Comparison of ENCODE assay signal across 9 mouse cellular contexts in the genomic region with DNA sequence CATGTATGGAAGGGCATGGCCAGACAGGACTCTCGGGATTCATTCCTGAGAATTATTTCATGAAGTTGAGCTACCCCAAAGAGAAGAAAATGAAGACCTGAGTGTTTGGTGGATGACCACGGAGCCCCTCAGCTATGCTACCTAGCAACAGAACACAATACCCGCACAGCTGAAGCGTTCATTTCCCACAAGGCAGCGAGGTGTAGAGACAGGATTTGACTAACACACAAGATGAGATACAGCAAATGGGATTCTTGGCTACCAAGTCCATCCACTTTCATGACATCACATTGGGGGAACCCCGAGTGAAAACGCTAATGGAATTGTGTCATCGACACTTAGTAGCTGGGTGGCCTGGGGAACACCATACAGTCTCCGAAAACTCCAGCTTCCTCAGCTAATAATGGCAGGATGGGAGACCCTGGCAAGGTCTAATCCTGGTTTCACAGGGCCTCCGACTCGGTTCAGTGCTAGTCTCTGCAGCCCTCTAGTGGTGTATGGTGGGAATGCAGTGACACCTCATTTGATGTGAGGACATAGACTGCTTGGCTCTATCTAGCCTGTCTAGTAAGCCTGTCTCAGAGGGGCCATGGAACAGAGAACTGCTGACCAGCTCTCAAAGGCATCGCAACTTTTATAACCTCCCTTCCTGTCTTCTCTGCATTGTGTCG. TPM values are rescaled to one million over a fixed set of nuclear protein-coding genes. Genes with fewer than 3 reads are reported as not detected.
A peak's percentile ranks its signal among the peaks of the same experiment; 100 is the strongest.
DNase-seq lines count a peak whose midpoint lies in the region; ATAC-seq and TF ChIP-seq lines count a peak whose summit lies in the region.
"Had no signal": no experiment of that assay in that cellular context is flagged by ENCODE, and none has a peak within 500 bp of the region (broad histone marks: within the 10 kb centered on the region; RNA-seq: fewer than 3 reads in every experiment).

No protein-coding gene starts in this region.

- H3K27me3 ChIP-seq in forebrain, postnatal 0 days (ENCODE audit: insufficient read depth, low read length) = no peaks in the 10 kb centered on the region
- H3K27me3 ChIP-seq in hindbrain, embryonic 10.5 days (ENCODE audit: insufficient read depth, poor library complexity, severe bottlenecking) = 0 out of 2 replicates have a peak, but pooled peaks cover 3% of the 10 kb centered on the region
- no peaks in the 10 kb centered on the region for H3K27me3 ChIP-seq in lung, embryonic 15.5 days
- no peaks in the 10 kb centered on the region for H3K27me3 ChIP-seq in thymus, adult 2 months (ENCODE audit: control insufficient read depth, insufficient read depth, low read length)

- no peaks in the 10 kb centered on the region for H3K4me1 ChIP-seq in forebrain, postnatal 0 days (ENCODE audit: insufficient read depth)
- peaks cover 33% of the 10 kb centered on the region for H3K4me1 ChIP-seq in hindbrain, embryonic 10.5 days (replicated peaks)
- H3K4me1 ChIP-seq in lung, embryonic 15.5 days = peaks cover 9% of the 10 kb centered on the region
- H3K4me1 ChIP-seq in thymus, adult 2 months (replicated peaks; ENCODE audit: control insufficient read depth, insufficient read depth, low read length) = no peaks in the 10 kb centered on the region

- DNase-seq in MEL-GATA-1-ER (ENCODE audit: extremely low read depth, low read depth) = peak; percentile 91
- DNase-seq in cerebellum, adult 18-20 months = peak; percentile 87 to 91
- DNase-seq in forebrain, postnatal 0 days = peak; percentile 96
- peak; percentile 93 for DNase-seq in hindbrain, embryonic 10.5 days (ENCODE audit: low spot score)
- peak; percentile 77 to 94 for DNase-seq in layer of hippocampus, adult 8-10 months (ENCODE audit: low spot score in 2 of 2)
- peak; percentile 92 for DNase-seq in ovary, postnatal 10 days (ENCODE audit: low spot score)
- DNase-seq in thymus, adult 2 months = peak; percentile 85

- ATAC-seq in forebrain, postnatal 0 days = peak; percentile 91
- peak; percentile 77; the same call in 1 of the 2 replicates for ATAC-seq in lung, embryonic 15.5 days (ENCODE audit: borderline replicate concordance, extremely low read depth, low FRiP score, low TSS enrichment)

- H3K4me2 ChIP-seq in forebrain, postnatal 0 days (ENCODE audit: low read depth) = no peak overlapping the region
- H3K4me2 ChIP-seq in lung, embryonic 15.5 days = no peak overlapping the region

- no peak for TF ChIP-seq POLR2A in thymus, adult 2 months (IDR thresholded peaks at IDR 0.05; ENCODE audit: control insufficient read depth, extremely low read depth, insufficient read depth, low read length, poor library complexity)

- no peaks in the 10 kb centered on the region for H3K9me3 ChIP-seq in forebrain, postnatal 0 days (ENCODE audit: low read length)
- no peaks in the 10 kb centered on the region for H3K9me3 ChIP-seq in hindbrain, embryonic 10.5 days
- no peaks in the 10 kb centered on the region for H3K9me3 ChIP-seq in lung, embryonic 15.5 days
- H3K9me3 ChIP-seq: megakaryocyte, embryonic 14.5 days had no signal

- H3K27ac ChIP-seq in forebrain, postnatal 0 days (ENCODE audit: low read depth, low read length) = no peak overlapping the region
- no peak overlapping the region for H3K27ac ChIP-seq in hindbrain, embryonic 10.5 days
- H3K27ac ChIP-seq in lung, embryonic 15.5 days = no peak overlapping the region
- H3K27ac ChIP-seq in thymus, adult 2 months (ENCODE audit: control insufficient read depth, insufficient read depth, low read length) = no peak overlapping the region

- no peak overlapping the region for H3K9ac ChIP-seq in forebrain, postnatal 0 days
- no peak overlapping the region for H3K9ac ChIP-seq in lung, embryonic 15.5 days

- H3K4me3 ChIP-seq in forebrain, postnatal 0 days (ENCODE audit: low read depth, low read length) = no peak overlapping the region
- H3K4me3 ChIP-seq in hindbrain, embryonic 10.5 days = no peak overlapping the region
- H3K4me3 ChIP-seq in lung, embryonic 15.5 days = no peak overlapping the region
- no peak overlapping the region for H3K4me3 ChIP-seq in thymus, adult 2 months (ENCODE audit: control insufficient read depth, insufficient read depth, low read length)
- H3K4me3 ChIP-seq: megakaryocyte, embryonic 14.5 days had no signal

- peak; percentile 100 for TF ChIP-seq CTCF in forebrain, postnatal 0 days (IDR thresholded peaks at IDR 0.05; ENCODE audit: low read depth)
- peak; percentile 65; the same call in 1 of the 2 replicates for TF ChIP-seq CTCF in thymus, adult 2 months (IDR thresholded peaks at IDR 0.05; ENCODE audit: borderline replicate concordance, control insufficient read depth, extremely low read depth, insufficient read depth, low read length, poor library complexity)

- H3K36me3 ChIP-seq in forebrain, postnatal 0 days (ENCODE audit: insufficient read depth) = no peaks in the 10 kb centered on the region
- no peaks in the 10 kb centered on the region for H3K36me3 ChIP-seq in hindbrain, embryonic 10.5 days
- no peaks in the 10 kb centered on the region for H3K36me3 ChIP-seq in lung, embryonic 15.5 days
- no peaks in the 10 kb centered on the region for H3K36me3 ChIP-seq in thymus, adult 2 months (ENCODE audit: control insufficient read depth, insufficient read depth, low read length)

- 16% methylated on average over 13 of the region's 13 CpGs for WGBS in forebrain, postnatal 0 days
- WGBS in hindbrain, embryonic 10.5 days = 34% methylated on average over 13 of the region's 13 CpGs
- 25% methylated on average over 13 of the region's 13 CpGs for WGBS in lung, embryonic 15.5 days
- 32% methylated on average over 13 of the region's 13 CpGs for WGBS in thymus, adult 2 months

RNA-seq across cellular contexts. Expression of a gene that starts 40.9 kb away (rescaled TPM):
- total RNA-seq in forebrain, postnatal 0 days (2014; rRNA removed) = 32.5 and 46.4 TPM in 2 replicates
- polyA plus RNA-seq in forebrain, postnatal 0 days (2015; fragmentation: Nextera tagmentation; extraction: Ambion mirVana) = 48.3 and 62.8 TPM in 2 replicates
- 52.3 and 71.6 TPM in 2 replicates for polyA plus RNA-seq in hindbrain, embryonic 10.5 days (2016; fragmentation: Nextera tagmentation; extraction: Ambion mirVana)
- 10 to 100 TPM; 59.3 to 69.9 (median 65.3) TPM for total RNA-seq in layer of hippocampus, adult 8-10 months (2022)
- 44.1 and 46.7 TPM in 2 replicates for polyA plus RNA-seq in lung, embryonic 15.5 days (2015; fragmentation: Nextera tagmentation; extraction: Ambion mirVana)
- 22.8 and 25.8 TPM in 2 replicates for polyA plus RNA-seq in thymus, adult 2 months (2012; rRNA removed)
